Mouse (Mus musculus) brain, embryonic 18.5 days (tissue): ENCODE measurements at regions not wholly inside any gene's neighbourhood (a gene's known extent, or its start where the extent isn't known, plus 50 kb on each side); places are given as distances from the start of the nearest gene placed in this dataset.
"Not testable (repeated sequence)": the region's sequence is repeated elsewhere in the genome, so short reads cannot be mapped to it uniquely, and the experiment has no call there.

Source experiments
- DNase-seq: peaks from one replicate; pipeline ENCODE4 v3.0.0-alpha.2; 2012; ENCODE audit warnings: low read depth, low spot score

DNA sequence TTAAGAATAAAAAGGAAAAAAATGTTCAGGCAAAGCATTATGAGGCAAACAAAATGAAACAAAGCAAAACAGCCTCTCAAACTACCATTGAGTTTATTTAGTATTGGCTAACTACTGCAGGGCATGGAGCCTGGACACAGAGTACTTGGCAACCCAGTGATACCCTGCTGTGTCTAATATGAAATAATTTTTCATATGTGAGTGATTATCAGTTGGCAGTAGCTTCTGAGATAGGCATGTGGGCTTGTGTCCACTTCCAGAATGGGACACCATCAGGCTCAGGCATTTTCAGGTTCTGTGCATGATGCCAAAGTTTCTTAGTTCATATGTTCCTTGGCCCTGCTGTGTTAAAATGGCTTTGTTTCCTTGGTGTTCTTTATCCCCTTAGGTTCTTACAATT lies 879.0 kb upstream of the Epha6 start:
- DNase-seq = no peak

DNA sequence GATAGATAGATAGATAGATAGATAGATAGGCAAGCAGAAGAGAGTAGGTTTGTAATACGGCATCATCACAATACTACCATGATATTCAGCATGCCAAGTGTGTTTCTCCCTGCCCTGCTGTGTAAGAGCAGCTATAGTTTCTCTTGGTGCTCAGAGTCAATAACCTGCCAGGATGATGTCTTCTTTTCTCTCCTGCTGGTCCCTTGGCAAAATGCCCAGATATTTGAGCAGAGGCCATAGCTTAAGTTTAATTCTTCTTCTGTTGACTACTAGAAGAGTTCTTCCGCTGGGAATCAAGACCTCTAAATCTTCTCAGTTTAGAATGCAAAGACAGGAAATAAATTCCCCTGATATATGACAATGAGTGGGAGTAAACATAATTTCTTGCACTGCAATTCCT lies 836.5 kb upstream of the Epha6 start:
- no peak for DNase-seq

DNA sequence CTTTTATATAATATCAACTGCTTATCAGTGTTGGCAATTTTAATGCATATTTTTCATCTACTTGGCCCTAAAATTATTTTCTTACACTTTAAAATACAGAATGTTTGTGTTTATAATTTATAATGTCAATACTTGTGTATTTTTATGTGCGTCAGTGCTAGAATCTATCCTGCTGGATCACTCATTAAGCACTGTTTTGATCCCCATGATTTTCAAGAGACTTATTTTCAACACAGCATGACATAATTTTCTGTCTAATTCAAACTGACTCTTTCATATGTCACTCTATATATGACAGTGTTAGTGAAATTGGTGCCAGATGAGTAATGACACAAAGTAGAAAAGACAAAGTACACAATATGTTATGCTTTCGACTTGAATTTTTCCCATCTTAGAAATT lies 795.9 kb upstream of the Epha6 start:
- no peak for DNase-seq

DNA sequence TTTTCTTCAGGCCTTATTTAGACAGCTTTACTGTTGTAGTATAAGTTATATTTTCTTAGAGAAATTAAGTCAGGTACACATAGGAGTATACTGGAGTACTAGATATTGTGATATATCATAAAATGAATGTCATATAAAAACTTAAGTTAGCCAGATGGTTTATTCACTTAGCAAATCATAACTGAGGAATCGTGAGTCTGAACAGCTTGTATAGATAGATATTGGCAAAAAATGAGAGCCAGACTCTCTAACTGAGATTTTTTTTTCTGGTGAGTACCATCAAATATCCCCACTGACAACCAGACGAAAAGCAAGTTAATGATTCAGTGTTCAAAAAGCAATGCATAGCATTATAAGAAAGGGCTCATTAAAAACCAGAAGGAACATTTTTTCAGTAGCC lies 776.6 kb upstream of the Epha6 start:
- DNase-seq = peak; percentile 24

DNA sequence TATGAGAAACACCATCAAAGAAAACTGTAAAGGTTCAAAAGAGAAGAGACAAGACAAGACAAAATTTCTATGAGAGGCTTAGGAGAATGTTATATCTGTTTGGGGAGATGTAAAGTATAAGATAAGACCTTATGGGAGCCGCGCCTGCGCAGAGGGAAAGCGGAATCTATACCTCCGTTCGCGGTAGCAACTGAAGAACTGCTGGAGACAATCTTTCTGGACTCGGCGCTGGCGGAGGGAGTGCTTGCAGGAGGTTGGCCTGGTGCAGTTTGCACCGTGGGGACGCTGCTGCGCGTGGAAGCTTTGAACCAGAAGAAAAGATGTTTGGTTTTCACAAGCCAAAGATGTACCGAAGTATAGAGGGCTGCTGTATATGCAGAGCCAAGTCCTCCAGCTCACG lies 771.6 kb upstream of the Epha6 start:
- not testable (repeated sequence) for DNase-seq
